Mouse (Mus musculus) midbrain, embryonic 16.5 days (tissue): ENCODE measurements around the gene Itih1. TPM values are rescaled to one million over a fixed set of nuclear protein-coding genes. Genes with fewer than 3 reads are reported as not detected.

ENCODE experiments used
- ATAC-seq: fragments of 200-750 bp; cut with Nextera tagmentation; 2 replicates; pipeline ENCODE4 v1.8.0; 2017; ENCODE audit warnings: moderate TSS enrichment
- H3K27ac ChIP-seq: fragments of 300-500 bp; sonication (generic); 2 replicates; pipeline ENCODE4 v1.5.1; 2014; ENCODE audit warnings: mild to moderate bottlenecking, low read length, mixed read lengths
- H3K27me3 ChIP-seq: fragments of 300-500 bp; sonication (generic); 2 replicates; pipeline ENCODE4 v1.6.1; 2014; ENCODE audit warnings: low read depth, low read length, mixed read lengths; ENCODE audit not compliant: control insufficient read depth, insufficient read depth
- H3K36me3 ChIP-seq: fragments of 300-500 bp; sonication (generic); 2 replicates; pipeline ENCODE4 v1.6.1; 2014; ENCODE audit warnings: mild to moderate bottlenecking, low read length, moderate library complexity, mixed read lengths; ENCODE audit not compliant: control insufficient read depth, insufficient read depth
- H3K4me1 ChIP-seq: fragments of 300-500 bp; sonication (generic); 2 replicates; pipeline ENCODE4 v1.6.1; 2014; ENCODE audit warnings: mild to moderate bottlenecking, low read length, mixed read lengths; ENCODE audit not compliant: control insufficient read depth, insufficient read depth
- H3K4me2 ChIP-seq: fragments of 300-500 bp; sonication (generic); 2 replicates; pipeline ENCODE4 v1.6.1; 2014; ENCODE audit warnings: mild to moderate bottlenecking, low read length, mixed read lengths
- H3K4me3 ChIP-seq: fragments of 300-500 bp; sonication (generic); 2 replicates; pipeline ENCODE4 v1.5.1; 2014; ENCODE audit warnings: low read depth, mild to moderate bottlenecking, low read length, moderate library complexity, mixed read lengths
- H3K9ac ChIP-seq: fragments of 300-500 bp; sonication (generic); 2 replicates; pipeline ENCODE4 v1.6.1; 2014; ENCODE audit warnings: low read depth, low read length, mixed read lengths
- H3K9me3 ChIP-seq: fragments of 300-500 bp; sonication (generic); replicated peaks from 2 replicates; pipeline ENCODE4 v1.6.1; 2014; ENCODE audit warnings: mild to moderate bottlenecking, low read length, mixed read lengths; ENCODE audit not compliant: control insufficient read depth, poor library complexity, severe bottlenecking
- WGBS: fragments of 180-500 bp; shearing (Covaris S2); extraction: QIAGEN DNeasy Blood & Tissue Kit; methylation state at CpG from one replicate; pipeline ENCODE4 v1.1.7; 2014; 5-methylcytosine and 5-hydroxymethylcytosine counted together
- polyA plus RNA-seq: library from polyadenylated mRNA; unstranded; fragments of >200 nt; fragmentation: Nextera tagmentation; extraction: Ambion mirVana; gene quantifications from 2 replicates; pipeline ENCODE4 v1.2.1, GENCODE M21; 2015

Gene Itih1
- not detected in 2 replicates for polyA plus RNA-seq

DNA sequence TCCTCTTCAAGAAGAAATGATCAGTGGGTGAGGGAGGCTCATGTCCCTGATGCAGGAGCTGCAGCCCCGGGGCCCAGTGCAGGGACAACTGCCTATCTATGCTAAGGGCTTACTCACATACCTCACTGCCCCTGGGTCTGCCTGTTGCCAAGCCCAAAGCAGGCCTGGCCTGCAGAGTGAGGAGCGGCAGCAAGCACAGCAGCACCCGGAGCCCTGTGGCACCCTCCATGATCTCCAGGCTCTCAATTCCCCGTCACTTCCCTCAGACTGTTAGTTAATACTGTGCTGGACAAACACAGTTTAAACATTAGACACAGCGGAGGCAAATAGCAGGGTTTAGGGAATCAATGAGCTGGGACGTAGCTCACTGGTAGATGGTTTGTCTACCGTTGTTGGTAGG, at the start of gene Itih1:
TSS of gene Itih1 (minus strand) at position 252 of the 400 bp plus-strand sequence.
- WGBS: 94% methylated on average over 7 of the region's 7 CpGs
- H3K4me2 ChIP-seq: no peak within 1 kb of the TSS
- H3K4me1 ChIP-seq: no peaks in the 10 kb centered on the region
- no peak within 1 kb of the TSS for H3K27ac ChIP-seq
- no peak within 1 kb of the TSS for H3K4me3 ChIP-seq
- no peaks in the 10 kb centered on the region for H3K9me3 ChIP-seq
- no peak within 1 kb of the TSS for H3K9ac ChIP-seq
- ATAC-seq: no peak
- no peaks in the 10 kb centered on the region; the same call in 1 of the 2 replicates for H3K27me3 ChIP-seq
- no peaks in the 10 kb centered on the region for H3K36me3 ChIP-seq

GRCm38 (mm10) chr14:30976222-30976621, 33.1 kb upstream of the Itih1 start:
- H3K9me3 ChIP-seq: no peaks in the 10 kb centered on the region
- H3K9ac ChIP-seq: no peak overlapping the region
- no peak overlapping the region for H3K27ac ChIP-seq
- ATAC-seq: no peak
- H3K36me3 ChIP-seq: peaks cover 23% of the 10 kb centered on the region
- H3K4me1 ChIP-seq: no peaks in the 10 kb centered on the region
- no peak overlapping the region for H3K4me3 ChIP-seq
- H3K27me3 ChIP-seq: no peaks in the 10 kb centered on the region
- no peak overlapping the region for H3K4me2 ChIP-seq
- WGBS: 85% methylated on average over 3 of the region's 3 CpGs

GRCm38 (mm10) chr14:30974204-30974603, 31.1 kb upstream of the Itih1 start:
- Histone ChIP-seq H3K4me2 (no peak overlapping the region), H3K36me3 (peaks cover 34% of the 10 kb centered on the region), H3K9me3 (no peaks in the 10 kb centered on the region), H3K9ac (no peak overlapping the region), H3K27ac (peak overlapping the region; percentile 18; the same call in 1 of the 2 replicates), H3K27me3 (no peaks in the 10 kb centered on the region), H3K4me3 (no peak overlapping the region), H3K4me1 (no peaks in the 10 kb centered on the region)
- ATAC-seq: no peak
- WGBS: 41% methylated on average over 6 of the region's 6 CpGs

GRCm38 (mm10) chr14:30960366-30960765, 17.3 kb upstream of the Itih1 start:
- Histone ChIP-seq H3K4me3 (no peak overlapping the region), H3K27ac (no peak overlapping the region), H3K9ac (no peak overlapping the region), H3K9me3 (no peaks in the 10 kb centered on the region), H3K4me1 (no peaks in the 10 kb centered on the region), H3K27me3 (no peaks in the 10 kb centered on the region), H3K4me2 (no peak overlapping the region), H3K36me3 (peaks cover 17% of the 10 kb centered on the region; the same call in 1 of the 2 replicates)
- ATAC-seq: no peak
- 95% methylated on average over 1 of the region's 1 CpGs for WGBS

GRCm38 (mm10) chr14:30959031-30959430, 15.9 kb upstream of the Itih1 start:
- Histone ChIP-seq H3K4me2 (no peak overlapping the region), H3K4me3 (no peak overlapping the region), H3K36me3 (peaks cover 20% of the 10 kb centered on the region; the same call in 1 of the 2 replicates), H3K9ac (no peak overlapping the region), H3K27ac (no peak overlapping the region), H3K9me3 (no peaks in the 10 kb centered on the region), H3K4me1 (no peaks in the 10 kb centered on the region), H3K27me3 (no peaks in the 10 kb centered on the region)
- WGBS: 96% methylated on average over 4 of the region's 4 CpGs
- ATAC-seq: no peak

GRCm38 (mm10) chr14:30958517-30958916, 15.4 kb upstream of the Itih1 start:
- Histone ChIP-seq H3K4me2 (no peak overlapping the region), H3K4me1 (no peaks in the 10 kb centered on the region), H3K4me3 (no peak overlapping the region), H3K27ac (no peak overlapping the region), H3K9me3 (no peaks in the 10 kb centered on the region), H3K36me3 (peaks cover 18% of the 10 kb centered on the region; the same call in 1 of the 2 replicates), H3K9ac (no peak overlapping the region), H3K27me3 (no peaks in the 10 kb centered on the region)
- no peak for ATAC-seq
- WGBS: 82% methylated on average over 2 of the region's 2 CpGs

GRCm38 (mm10) chr14:30951154-30951825, 8.2 kb upstream of the Itih1 start, which contains the start of gene Nek4:
Nek4 (plus strand) TSS chr14:30951377.
- Histone ChIP-seq H3K4me3 (peak within 1 kb of the TSS; percentile 84), H3K4me2 (peak within 1 kb of the TSS; percentile 83), H3K9me3 (no peaks in the 10 kb centered on the region), H3K4me1 (peaks cover 11% of the 10 kb centered on the region), H3K36me3 (0 out of 2 replicates have a peak, but pooled peaks cover 4% of the 10 kb centered on the region), H3K27me3 (no peaks in the 10 kb centered on the region), H3K9ac (peak within 1 kb of the TSS; percentile 92), H3K27ac (peak within 1 kb of the TSS; percentile 85)
- peak; percentile 99 for ATAC-seq
- under 1% methylated on average over 57 of the region's 57 CpGs for WGBS

DNA sequence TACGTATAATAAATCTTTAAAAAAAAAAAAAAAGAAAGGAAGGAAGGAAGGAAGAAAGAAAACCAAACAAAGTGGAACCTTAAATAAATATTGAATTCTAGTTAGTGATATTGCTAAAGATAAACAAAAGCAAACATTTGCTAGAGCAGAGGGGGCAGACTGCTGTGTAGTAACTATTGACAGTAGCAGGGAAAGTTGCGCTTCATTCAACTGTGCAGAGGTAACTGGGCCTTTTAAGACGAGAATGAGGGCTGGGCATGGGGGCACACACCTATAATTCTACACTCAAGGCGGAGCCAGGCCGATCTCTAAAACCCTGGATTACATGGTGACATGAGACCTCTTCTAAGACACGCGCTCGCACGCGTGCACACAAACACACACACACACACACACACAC, 6.9 kb upstream of the Itih1 start:
- Histone ChIP-seq H3K4me2 (no peak overlapping the region), H3K4me3 (no peak overlapping the region), H3K36me3 (0 out of 2 replicates have a peak, but pooled peaks cover 4% of the 10 kb centered on the region), H3K27me3 (no peaks in the 10 kb centered on the region; the same call in 1 of the 2 replicates), H3K9ac (no peak overlapping the region), H3K9me3 (no peaks in the 10 kb centered on the region), H3K27ac (no peak overlapping the region), H3K4me1 (peaks cover 11% of the 10 kb centered on the region)
- 97% methylated on average over 10 of the region's 10 CpGs for WGBS
- no peak for ATAC-seq

GRCm38 (mm10) chr14:30944745-30945144, 1.7 kb upstream of the Itih1 start:
- Histone ChIP-seq H3K27ac (no peak overlapping the region), H3K4me3 (no peak overlapping the region), H3K9ac (no peak overlapping the region), H3K9me3 (no peaks in the 10 kb centered on the region), H3K36me3 (no peaks in the 10 kb centered on the region), H3K27me3 (no peaks in the 10 kb centered on the region; the same call in 1 of the 2 replicates), H3K4me2 (no peak overlapping the region), H3K4me1 (no peaks in the 10 kb centered on the region)
- no peak for ATAC-seq
- 80% methylated on average over 2 of the region's 2 CpGs for WGBS
